Mouse (Mus musculus) liver, embryonic 14.5 days (tissue): ENCODE results near the gene Ppa1. TPM values are rescaled to one million over a fixed set of nuclear protein-coding genes. Genes with fewer than 3 reads are reported as not detected.

ENCODE experiments used
- ATAC-seq: fragments of 200-750 bp; cut with Nextera tagmentation; 2 replicates; pipeline ENCODE4 v1.8.0; 2017; ENCODE audit warnings: moderate number of reproducible peaks, mild to moderate bottlenecking, moderate library complexity; ENCODE audit not compliant: insufficient read depth
- DNase-seq, 3 experiments: peaks; one replicate each; pipeline ENCODE4 v3.0.0-alpha.2; 2012 to 2013; ENCODE audit warnings: low read depth in 3 of 3, low spot score in 3 of 3
- H3K27ac ChIP-seq: fragments of 300-500 bp; sonication (generic); 2 replicates; pipeline ENCODE4 v1.5.1; 2014; ENCODE audit warnings: moderate library complexity, mild to moderate bottlenecking, control low read depth, inconsistent platforms
- H3K27me3 ChIP-seq: fragments of 300-500 bp; sonication (generic); 2 replicates; pipeline ENCODE4 v1.6.1; 2014; ENCODE audit warnings: mild to moderate bottlenecking, low read length, moderate library complexity; ENCODE audit not compliant: control insufficient read depth, insufficient read depth
- H3K36me3 ChIP-seq: fragments of 300-500 bp; sonication (generic); replicated peaks from 2 replicates; pipeline ENCODE4 v1.6.1; 2014; ENCODE audit warnings: low read depth; ENCODE audit not compliant: control insufficient read depth, insufficient read depth
- H3K4me1 ChIP-seq, 2 experiments: fragments of 200-500 bp in 1 of 2; fragments of 300-500 bp in 1 of 2; sonication (generic) in 1 of 2; replicated peaks; 2 replicates each; pipeline ENCODE4 v1.6.1; 2012 to 2014; ENCODE audit warnings: antibody characterized with exemption in 1 of 2, inconsistent platforms in 1 of 2, low read length in 1 of 2; ENCODE audit not compliant: control insufficient read depth in 2 of 2, insufficient read depth in 2 of 2
- H3K4me2 ChIP-seq: fragments of 300-500 bp; sonication (generic); 2 replicates; pipeline ENCODE4 v1.6.1; 2014; ENCODE audit warnings: low read depth, mild to moderate bottlenecking, control low read depth, moderate library complexity
- H3K4me3 ChIP-seq, 2 experiments: fragments of 200-500 bp in 1 of 2; fragments of 300-500 bp in 1 of 2; sonication (generic) in 1 of 2; 2 replicates each; pipeline ENCODE4 v1.5.1; 2012 to 2014; ENCODE audit warnings: low read depth in 2 of 2, low read length in 2 of 2, mild to moderate bottlenecking in 2 of 2, control low read depth in 1 of 2, inconsistent platforms in 1 of 2, moderate library complexity in 1 of 2; ENCODE audit not compliant: insufficient read depth in 1 of 2
- H3K9ac ChIP-seq: fragments of 300-500 bp; sonication (generic); replicated peaks from 2 replicates; pipeline ENCODE4 v1.6.1; 2014; ENCODE audit warnings: mild to moderate bottlenecking, control low read depth, moderate library complexity
- H3K9me3 ChIP-seq: fragments of 300-500 bp; sonication (generic); 2 replicates; pipeline ENCODE4 v1.6.1; 2016; ENCODE audit warnings: low read length, mixed read lengths; ENCODE audit not compliant: control insufficient read depth
- CTCF ChIP-seq: IDR thresholded peaks from 2 replicates; pipeline ENCODE4 v1.5.1; 2016; ENCODE audit warnings: antibody characterized with exemption, low read depth, control low read depth
- EP300 ChIP-seq: IDR thresholded peaks from 2 replicates; pipeline ENCODE4 v1.6.1; 2016; ENCODE audit warnings: antibody characterized with exemption, low read depth
- WGBS: fragments of 180-500 bp; shearing (Covaris S2); extraction: QIAGEN DNeasy Blood & Tissue Kit; methylation state at CpG from one replicate; pipeline ENCODE4 v1.1.7; 2014; ENCODE audit not compliant: insufficient replicate concordance; 5-methylcytosine and 5-hydroxymethylcytosine counted together
- polyA plus RNA-seq, 2 experiments: library from polyadenylated mRNA; depleted of rRNA in 1 of 2; stranded (reverse) in 1 of 2; unstranded in 1 of 2; fragments of >200 nt; fragmentation: Nextera tagmentation in 1 of 2; extraction: Ambion mirVana in 1 of 2; gene quantifications; 2 replicates each; pipeline versions ENCODE4 v1.2.1 to v1.2.3; 2012 to 2014

Gene Ppa1
- polyA plus RNA-seq, 2 experiments: 51.8 to 98.1 TPM

DNA sequence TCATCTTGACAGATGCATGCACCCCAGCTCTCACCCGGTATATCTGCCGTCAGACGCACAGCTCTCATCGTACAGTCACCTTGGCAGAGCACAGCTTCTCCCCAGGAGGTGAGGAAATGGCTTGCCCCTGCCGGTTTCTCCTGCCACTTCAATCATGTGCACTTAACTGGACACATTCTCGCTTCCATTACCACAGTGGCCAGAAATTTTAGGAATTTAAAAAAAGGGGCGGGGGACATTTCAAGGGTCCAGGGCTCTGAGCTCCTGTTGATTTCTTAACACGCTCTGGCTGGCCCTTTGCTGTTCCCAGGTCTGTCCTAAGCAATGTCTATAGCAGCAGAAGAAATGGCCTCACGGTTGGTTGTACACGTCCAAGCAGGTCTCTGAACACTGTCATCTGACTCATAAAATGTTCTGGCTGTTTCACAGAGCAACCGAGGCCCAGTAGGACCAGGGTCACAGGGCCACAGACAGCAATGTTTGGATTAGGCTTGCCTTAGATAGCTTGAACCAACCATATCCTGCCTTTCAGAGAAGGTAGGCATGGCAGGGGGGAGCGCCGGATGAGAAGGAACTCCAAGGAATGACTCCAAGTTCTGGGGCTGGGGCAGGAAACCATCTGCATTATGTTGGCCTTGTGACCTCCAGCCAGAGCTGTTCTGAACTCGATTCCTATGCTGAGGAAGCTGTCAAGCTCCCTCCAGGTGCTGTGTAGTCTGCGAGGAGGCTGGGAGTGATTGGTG lies 21.0 kb upstream of the Ppa1 start:
- Histone ChIP-seq H3K9ac (no peak overlapping the region), H3K9me3 (no peaks in the 10 kb centered on the region), H3K27me3 (peaks cover 19% of the 10 kb centered on the region), H3K4me3 (no peak overlapping the region), H3K27ac (no peak overlapping the region), H3K36me3 (no peaks in the 10 kb centered on the region), H3K4me1 (0 out of 4 replicates have a peak, but pooled peaks cover 0 to 1% of the 10 kb centered on the region in 2 experiments), H3K4me2 (no peak overlapping the region)
- ATAC-seq (no peak), DNase-seq (no peak)
- 61% methylated on average over 15 of the region's 15 CpGs for WGBS
- no peak for TF ChIP-seq EP300
- TF ChIP-seq CTCF: no peak

GRCm38 (mm10) chr10:61627938-61628250 lies 20.5 kb upstream of the Ppa1 start:
- WGBS: 68% methylated on average over 4 of the region's 4 CpGs
- TF ChIP-seq EP300 (no peak), CTCF (no peak)
- Histone ChIP-seq H3K36me3 (no peaks in the 10 kb centered on the region), H3K9me3 (no peaks in the 10 kb centered on the region), H3K27ac (no peak overlapping the region), H3K4me3 (no peak overlapping the region), H3K9ac (no peak overlapping the region), H3K27me3 (peaks cover 19% of the 10 kb centered on the region), H3K4me1 (0 out of 4 replicates have a peak, but pooled peaks cover 0 to 1% of the 10 kb centered on the region in 2 experiments), H3K4me2 (no peak overlapping the region)
- no peak for ATAC-seq
- no peak for DNase-seq

DNA sequence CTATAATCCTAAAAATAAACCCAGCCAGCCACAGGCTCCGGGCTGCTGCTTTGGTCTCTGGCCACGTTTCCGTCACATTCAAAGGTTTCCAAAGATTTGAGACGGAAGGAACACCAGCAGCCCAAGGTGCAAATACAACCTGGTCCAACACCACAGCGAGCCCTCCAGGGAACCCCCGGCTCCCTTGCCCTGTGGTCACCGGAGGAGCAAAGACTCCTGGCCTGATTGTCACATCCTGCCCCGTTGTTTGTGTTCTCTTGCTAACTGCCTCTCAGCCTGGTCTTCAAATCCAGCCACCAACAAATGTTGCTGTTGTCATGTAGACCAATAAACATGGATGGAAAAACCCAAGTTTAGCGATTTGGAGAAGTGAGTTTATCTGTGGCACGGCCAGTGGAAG lies 15.9 kb upstream of the Ppa1 start:
- 44% methylated on average over 10 of the region's 10 CpGs for WGBS
- H3K27me3 ChIP-seq: no peaks in the 10 kb centered on the region
- H3K9ac ChIP-seq: no peak overlapping the region
- H3K4me2 ChIP-seq: no peak overlapping the region
- no peak for TF ChIP-seq EP300
- TF ChIP-seq CTCF: no peak
- H3K4me3 ChIP-seq: no peak overlapping the region
- DNase-seq (no peak), ATAC-seq (no peak)
- no peaks in the 10 kb centered on the region for H3K4me1 ChIP-seq
- H3K36me3 ChIP-seq: no peaks in the 10 kb centered on the region
- H3K9me3 ChIP-seq: no peaks in the 10 kb centered on the region
- no peak overlapping the region for H3K27ac ChIP-seq

DNA sequence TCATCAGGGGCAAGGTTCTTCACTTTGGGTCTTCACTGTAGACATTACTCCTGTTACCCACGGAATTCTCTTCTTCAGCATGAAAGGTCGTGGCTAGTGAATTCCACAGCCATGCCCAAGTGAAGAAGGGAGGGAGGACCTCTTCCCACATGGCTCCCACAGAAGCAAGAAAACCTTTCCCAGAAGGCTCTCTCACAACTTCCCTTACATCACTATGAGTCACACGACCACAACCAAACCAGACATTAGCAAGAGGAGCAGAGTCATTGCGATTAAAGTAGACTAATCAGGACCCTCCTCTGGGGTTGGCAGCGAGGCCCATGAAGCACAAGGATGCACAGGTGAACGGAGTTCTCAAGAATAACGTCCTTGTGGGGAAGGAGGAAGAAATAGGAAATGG lies 11.3 kb upstream of the Ppa1 start:
- Histone ChIP-seq H3K27me3 (no peaks in the 10 kb centered on the region), H3K9ac (no peak overlapping the region), H3K36me3 (no peaks in the 10 kb centered on the region), H3K27ac (no peak overlapping the region), H3K9me3 (no peaks in the 10 kb centered on the region), H3K4me1 (no peaks in the 10 kb centered on the region), H3K4me2 (no peak overlapping the region), H3K4me3 (no peak overlapping the region)
- 51% methylated on average over 7 of the region's 7 CpGs for WGBS
- TF ChIP-seq EP300 (no peak), CTCF (no peak)
- ATAC-seq (no peak), DNase-seq (no peak)

DNA sequence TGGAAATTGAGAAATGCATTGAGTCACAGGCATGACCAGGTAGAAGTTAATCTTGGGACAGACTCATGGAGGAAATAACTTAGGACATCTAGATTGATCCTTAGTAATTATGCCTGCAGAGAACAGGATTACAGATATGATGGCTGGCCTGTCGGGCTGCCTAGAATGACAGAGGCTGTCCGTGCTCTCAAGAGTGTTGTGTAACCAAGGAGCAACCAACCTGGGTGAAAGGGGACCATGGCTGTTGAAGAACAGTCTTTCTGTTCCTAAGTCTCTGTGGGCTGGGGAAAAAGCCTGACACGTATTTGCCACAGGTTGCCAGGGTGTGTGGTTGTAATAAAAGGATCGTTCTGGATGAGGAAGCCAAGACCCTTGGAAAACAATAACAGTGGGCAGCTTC lies 8.0 kb upstream of the Ppa1 start:
- no peak for ATAC-seq
- no peaks in the 10 kb centered on the region for H3K4me1 ChIP-seq
- no peak overlapping the region for H3K9ac ChIP-seq
- no peaks in the 10 kb centered on the region for H3K27me3 ChIP-seq
- no peak overlapping the region for H3K27ac ChIP-seq
- TF ChIP-seq EP300: no peak
- no peak for TF ChIP-seq CTCF
- no peak overlapping the region for H3K4me2 ChIP-seq
- H3K4me3 ChIP-seq: no peak overlapping the region
- H3K36me3 ChIP-seq: no peaks in the 10 kb centered on the region
- DNase-seq: no peak
- H3K9me3 ChIP-seq: no peaks in the 10 kb centered on the region
- 50% methylated on average over 4 of the region's 4 CpGs for WGBS
